Mouse (Mus musculus) E14TG2a.4 (cell line): ENCODE measurements at regions not wholly inside any gene's neighbourhood (a gene's known extent, or its start where the extent isn't known, plus 50 kb on each side); places are given as distances from the start of the nearest gene placed in this dataset.

Experiments used
- H3K27me3 ChIP-seq: 2 replicates; pipeline ENCODE4 v1.6.1; 2014; ENCODE audit warnings: low read length, control low read depth; ENCODE audit not compliant: insufficient read depth
- H3K36me3 ChIP-seq: 2 replicates; pipeline ENCODE4 v1.6.1; 2014; ENCODE audit warnings: low read length, control low read depth; ENCODE audit not compliant: insufficient read depth
- H3K4me1 ChIP-seq: replicated peaks from 2 replicates; pipeline ENCODE4 v1.6.1; 2014; ENCODE audit warnings: low read depth, low read length, control low read depth
- H3K4me3 ChIP-seq: replicated peaks from 2 replicates; pipeline ENCODE4 v1.5.1; 2014; ENCODE audit warnings: mild to moderate bottlenecking, low read length
- H3K9me3 ChIP-seq: 2 replicates; pipeline ENCODE4 v1.6.1; 2014; ENCODE audit warnings: low read length, control low read depth
- CTCF ChIP-seq: conservative IDR thresholded peaks from 2 replicates; pipeline ENCODE4 v1.5.1; 2014; ENCODE audit warnings: low read length
- NANOG ChIP-seq: IDR thresholded peaks from 2 replicates; pipeline ENCODE4 v1.6.1; 2014; ENCODE audit warnings: borderline replicate concordance, low read length, mixed read lengths
- POU5F1 ChIP-seq: IDR thresholded peaks from 2 replicates; pipeline ENCODE4 v1.6.1; 2014; ENCODE audit warnings: low read length, borderline replicate concordance

GRCm38 (mm10) chr5:101437666-101438299, 227.0 kb downstream of the Nkx6-1 start:
- Histone ChIP-seq H3K9me3 (0 out of 2 replicates have a peak, but pooled peaks cover 8% of the 10 kb centered on the region), H3K36me3 (no peaks in the 10 kb centered on the region), H3K4me1 (0 out of 2 replicates have a peak, but pooled peaks cover 2% of the 10 kb centered on the region), H3K4me3 (no peak overlapping the region), H3K27me3 (peaks cover 29% of the 10 kb centered on the region)
- TF ChIP-seq NANOG (no peak), POU5F1 (no peak), CTCF (no peak)

- peaks cover 27% of the 10 kb centered on the region for H3K4me1 ChIP-seq
Measured at GRCm38 (mm10) chr5:101426067-101426771, 238.6 kb downstream of the Nkx6-1 start.

GRCm38 (mm10) chr5:101384316-101384715, 280.5 kb downstream of the Nkx6-1 start:
- H3K9me3 ChIP-seq: no peaks in the 10 kb centered on the region

More at GRCm38 (mm10) chr5:101426067-101426771, 238.6 kb downstream of the Nkx6-1 start:
- Histone ChIP-seq H3K4me3 (no peak overlapping the region), H3K36me3 (no peaks in the 10 kb centered on the region), H3K27me3 (peaks cover 30% of the 10 kb centered on the region), H3K9me3 (peaks cover 4% of the 10 kb centered on the region; the same call in 1 of the 2 replicates)
- no peak for TF ChIP-seq POU5F1
- no peak for TF ChIP-seq CTCF
- TF ChIP-seq NANOG: no peak

GRCm38 (mm10) chr5:101381361-101381760, 283.4 kb downstream of the Nkx6-1 start:
- Histone ChIP-seq H3K36me3 (no peaks in the 10 kb centered on the region), H3K4me3 (no peak overlapping the region), H3K4me1 (peaks cover 14% of the 10 kb centered on the region), H3K27me3 (peaks cover 3% of the 10 kb centered on the region; the same call in 1 of the 2 replicates), H3K9me3 (no peaks in the 10 kb centered on the region)
- TF ChIP-seq CTCF: no peak
- peak; percentile 69; the same call in 1 of the 2 replicates for TF ChIP-seq NANOG

More at GRCm38 (mm10) chr5:101384316-101384715, 280.5 kb downstream of the Nkx6-1 start:
- H3K4me3 ChIP-seq: no peak overlapping the region
- H3K4me1 ChIP-seq: peaks cover 14% of the 10 kb centered on the region
- H3K36me3 ChIP-seq: no peaks in the 10 kb centered on the region
- no peak for TF ChIP-seq POU5F1
- no peak for TF ChIP-seq NANOG
- no peak for TF ChIP-seq CTCF
- peaks cover 3% of the 10 kb centered on the region; the same call in 1 of the 2 replicates for H3K27me3 ChIP-seq

- H3K27me3 ChIP-seq: peaks cover 5% of the 10 kb centered on the region; the same call in 1 of the 2 replicates
- no peaks in the 10 kb centered on the region for H3K9me3 ChIP-seq
Measured at GRCm38 (mm10) chr5:101376657-101377056, 288.1 kb downstream of the Nkx6-1 start.

GRCm38 (mm10) chr5:101374129-101374528, 290.7 kb downstream of the Nkx6-1 start:
- no peak overlapping the region for H3K4me3 ChIP-seq
- TF ChIP-seq CTCF: no peak
- no peak for TF ChIP-seq NANOG
- no peak for TF ChIP-seq POU5F1
- H3K9me3 ChIP-seq: no peaks in the 10 kb centered on the region
- H3K36me3 ChIP-seq: no peaks in the 10 kb centered on the region
- H3K27me3 ChIP-seq: peaks cover 4% of the 10 kb centered on the region; the same call in 1 of the 2 replicates
- H3K4me1 ChIP-seq: peaks cover 4% of the 10 kb centered on the region

More at GRCm38 (mm10) chr5:101376657-101377056, 288.1 kb downstream of the Nkx6-1 start:
- H3K4me1 ChIP-seq: peaks cover 13% of the 10 kb centered on the region
- H3K4me3 ChIP-seq: no peak overlapping the region
- no peaks in the 10 kb centered on the region for H3K36me3 ChIP-seq
- no peak for TF ChIP-seq CTCF
- TF ChIP-seq NANOG: no peak
- TF ChIP-seq POU5F1: no peak

- Histone ChIP-seq H3K4me1 (peaks cover 4% of the 10 kb centered on the region), H3K9me3 (no peaks in the 10 kb centered on the region), H3K4me3 (no peak overlapping the region), H3K36me3 (no peaks in the 10 kb centered on the region), H3K27me3 (peaks cover 11% of the 10 kb centered on the region; the same call in 1 of the 2 replicates)
- no peak for TF ChIP-seq CTCF
- no peak for TF ChIP-seq POU5F1
- no peak for TF ChIP-seq NANOG
Measured at GRCm38 (mm10) chr5:101372204-101372603, 292.6 kb downstream of the Nkx6-1 start.

GRCm38 (mm10) chr5:101365364-101365763, 299.4 kb downstream of the Nkx6-1 start:
- peaks cover 10% of the 10 kb centered on the region for H3K4me1 ChIP-seq
- no peaks in the 10 kb centered on the region for H3K36me3 ChIP-seq
- H3K9me3 ChIP-seq: no peaks in the 10 kb centered on the region
- TF ChIP-seq CTCF (peak; percentile 69), NANOG (no peak), POU5F1 (no peak)
- H3K27me3 ChIP-seq: peaks cover 27% of the 10 kb centered on the region
- no peak overlapping the region for H3K4me3 ChIP-seq
